Mouse (Mus musculus) liver, adult 2 months (tissue): ENCODE measurements at regions not wholly inside any gene's neighbourhood (a gene's known extent, or its start where the extent isn't known, plus 50 kb on each side); places are given as distances from the start of the nearest gene placed in this dataset.

Source experiments
- CTCF ChIP-seq: fragments of 200-500 bp; IDR thresholded peaks from 2 replicates; pipeline ENCODE4 v1.5.1; 2011; ENCODE audit warnings: low read depth, low read length, control low read depth
- POLR2A ChIP-seq: fragments of 200-500 bp; IDR thresholded peaks from 2 replicates; pipeline ENCODE4 v1.6.1; 2011; ENCODE audit warnings: low read length, control low read depth; ENCODE audit not compliant: insufficient read depth; ENCODE audit errors: extremely low read depth

- TF ChIP-seq POLR2A (no peak), CTCF (no peak)
Observed at GRCm38 (mm10) chr3:147101765-147102113, 249.6 kb downstream of the Ttll7 start.
